Mouse (Mus musculus) gastrocnemius, adult 2 months (tissue): ENCODE measurements around the gene Lta. TPM values are rescaled to one million over a fixed set of nuclear protein-coding genes. Genes with fewer than 3 reads are reported as not detected.
"Not testable (repeated sequence)": the region's sequence is repeated elsewhere in the genome, so short reads cannot be mapped to it uniquely, and the experiment has no call there.

Experiments
- DNase-seq: peaks from one replicate; pipeline ENCODE4 v3.0.0; 2022
- H3K27ac ChIP-seq: fragments of 200-600 bp; 2 replicates; pipeline ENCODE4 v1.8.1; 2022; ENCODE audit warnings: mild to moderate bottlenecking
- H3K4me3 ChIP-seq: fragments of 200-600 bp; 2 replicates; pipeline ENCODE4 v1.8.1; 2022; ENCODE audit warnings: mild to moderate bottlenecking, moderate library complexity
- CTCF ChIP-seq: fragments of 200-600 bp; IDR thresholded peaks from 2 replicates; pipeline ENCODE4 v1.8.1; 2022; ENCODE audit warnings: antibody characterized with exemption, mild to moderate bottlenecking, moderate library complexity
- intact Hi-C: fragments of 180-260 bp; cut with DNase I; formaldehyde crosslinking; loops from one replicate; pipeline ENCODE4 v1.15.1; 2025
- total RNA-seq, 2 experiments: library from RNA; stranded (reverse); gene quantifications; 2 replicates each; pipeline ENCODE4 v1.2.3; 2021

The Lta gene
- total RNA-seq, 2 experiments from 2014 or later, result 0.41 TPM; not detected in 1

GRCm38 (mm10) chr17:35235614-35236389 lies 30.7 kb upstream of the Lta start, which contains the start of gene Nfkbil1:
Nfkbil1 (minus strand) TSS chr17:35235792.
- intact Hi-C loops, result loop anchor here (5.0 to 10.0 kb wide), 2 partner anchors 109 to 211 kb away; partner anchors contain the start of genes D17H6S53E and Sapcd1
- no peak for TF ChIP-seq CTCF
- H3K27ac ChIP-seq, result peak within 1 kb of the TSS; percentile 95
- H3K4me3 ChIP-seq, result peak within 1 kb of the TSS; percentile 80
- peak; percentile 91 for DNase-seq

- intact Hi-C loops, result loop anchor here (5.0 to 10.0 kb wide), 3 partner anchors 38 to 210 kb away; partner anchors contain the start of genes D17H6S53E and Sapcd1
- peak overlapping the region; percentile 80 for H3K4me3 ChIP-seq
- DNase-seq, result peak; percentile 55
- TF ChIP-seq CTCF, result no peak
- H3K27ac ChIP-seq, result peak overlapping the region; percentile 95
Observed at GRCm38 (mm10) chr17:35234903-35235302, 29.8 kb upstream of the Lta start.

GRCm38 (mm10) chr17:35234090-35234489 lies 28.9 kb upstream of the Lta start:
- not testable (repeated sequence) for DNase-seq
- H3K27ac ChIP-seq, result peak overlapping the region; percentile 95
- intact Hi-C loops, result loop anchor here (5.0 to 10.0 kb wide), 2 partner anchors 37 to 209 kb away; partner anchors contain the start of gene Sapcd1
- peak overlapping the region; percentile 80 for H3K4me3 ChIP-seq

- intact Hi-C loops, result loop anchor here (2.0 to 10.0 kb wide), 3 partner anchors 36 to 209 kb away; partner anchors contain the start of gene Sapcd1
- peak within 1 kb of the TSS; percentile 95 for H3K27ac ChIP-seq
- no peak for TF ChIP-seq CTCF
- H3K4me3 ChIP-seq, result peak within 1 kb of the TSS; percentile 80
- no peak for DNase-seq
Observed at GRCm38 (mm10) chr17:35233114-35233980, 28.2 kb upstream of the Lta start, which contains the start of gene Atp6v1g2. Atp6v1g2 (plus strand) TSS chr17:35233660.

- intact Hi-C loops, result loop anchor here (1.0 to 10.0 kb wide), 4 partner anchors 35 to 208 kb away; partner anchors contain the start of gene Sapcd1
- no peak for DNase-seq
- no peak for TF ChIP-seq CTCF
- Histone ChIP-seq H3K27ac (peak overlapping the region; percentile 95), H3K4me3 (no peak overlapping the region)
Observed at GRCm38 (mm10) chr17:35232659-35233058, 27.5 kb upstream of the Lta start.

GRCm38 (mm10) chr17:35232043-35232442 lies 26.9 kb upstream of the Lta start:
- TF ChIP-seq CTCF, result peak; percentile 97
- Histone ChIP-seq H3K4me3 (no peak overlapping the region), H3K27ac (no peak overlapping the region)
- peak; percentile 87 for DNase-seq
- intact Hi-C loops, result loop anchor here (1.0 to 10.0 kb wide), 4 partner anchors 35 to 207 kb away; partner anchors contain the start of gene Sapcd1

GRCm38 (mm10) chr17:35231022-35231421 lies 25.9 kb upstream of the Lta start:
- Histone ChIP-seq H3K4me3 (no peak overlapping the region), H3K27ac (no peak overlapping the region)
- TF ChIP-seq CTCF, result no peak
- no peak for DNase-seq
- intact Hi-C loops, result loop anchor here (5.0 to 10.0 kb wide), 2 partner anchors 34 to 206 kb away; partner anchors contain the start of gene Sapcd1

- Histone ChIP-seq H3K4me3 (no peak overlapping the region), H3K27ac (no peak overlapping the region)
- TF ChIP-seq CTCF, result 0 out of 2 replicates have a peak, but pooled peaks have one; percentile 8
- no peak for DNase-seq
- intact Hi-C loops, result no loop called here
Observed at GRCm38 (mm10) chr17:35226561-35227046, 21.5 kb upstream of the Lta start.

GRCm38 (mm10) chr17:35225456-35225855 lies 20.3 kb upstream of the Lta start:
- Histone ChIP-seq H3K4me3 (no peak overlapping the region), H3K27ac (no peak overlapping the region)
- intact Hi-C loops, result no loop called here
- no peak for TF ChIP-seq CTCF
- no peak for DNase-seq

GRCm38 (mm10) chr17:35224641-35225040 lies 19.5 kb upstream of the Lta start:
- no peak for TF ChIP-seq CTCF

GRCm38 (mm10) chr17:35222299-35222698 lies 17.1 kb upstream of the Lta start:
- Histone ChIP-seq H3K27ac (peak overlapping the region; percentile 70), H3K4me3 (peak overlapping the region; percentile 39)
- peak; percentile 60 for DNase-seq
- intact Hi-C loops, result no loop called here
- TF ChIP-seq CTCF, result no peak

More at GRCm38 (mm10) chr17:35224641-35225040, 19.5 kb upstream of the Lta start:
- Histone ChIP-seq H3K27ac (no peak overlapping the region), H3K4me3 (no peak overlapping the region)
- intact Hi-C loops, result no loop called here
- DNase-seq, result no peak
